Mouse (Mus musculus) CH12.LX (cell line): ENCODE data around the gene Cog1.

Experiments used
- CHD1 ChIP-seq: IDR thresholded peaks from 2 replicates; pipeline ENCODE4 v1.6.1; 2012; ENCODE audit warnings: low read depth, low read length, improper control_type of control experiment, inconsistent platforms
- CHD2 ChIP-seq: IDR thresholded peaks from 2 replicates; pipeline ENCODE4 v1.6.1; 2011; ENCODE audit warnings: low read length, improper control_type of control experiment
- CTCF ChIP-seq, 2 experiments: IDR thresholded peaks in 1 of 2; conservative IDR thresholded peaks in 1 of 2; 2 replicates each; pipeline ENCODE4 v1.5.1; 2011 to 2012; ENCODE audit warnings: low read depth in 2 of 2, low read length in 2 of 2, improper control_type of control experiment in 1 of 2, inconsistent platforms in 1 of 2, mild to moderate bottlenecking in 1 of 2, moderate library complexity in 1 of 2
- ELF1 ChIP-seq: IDR thresholded peaks from 2 replicates; pipeline ENCODE4 v1.6.1; 2014; ENCODE audit warnings: low read depth, mild to moderate bottlenecking, inconsistent platforms, low read length, improper control_type of control experiment
- EP300 ChIP-seq: IDR thresholded peaks from 2 replicates; pipeline ENCODE4 v1.6.1; 2011; ENCODE audit warnings: low read length, improper control_type of control experiment
- JUND ChIP-seq: conservative IDR thresholded peaks from 2 replicates; pipeline ENCODE4 v1.6.1; 2011; ENCODE audit warnings: low read depth, low read length, improper control_type of control experiment
- MAX ChIP-seq: IDR thresholded peaks from 2 replicates; pipeline ENCODE4 v1.6.1; 2011; ENCODE audit warnings: low read length, improper control_type of control experiment
- MEF2A ChIP-seq: IDR thresholded peaks from 2 replicates; pipeline ENCODE4 v1.6.1; 2014; ENCODE audit warnings: low read depth, mild to moderate bottlenecking, inconsistent platforms, low read length, improper control_type of control experiment, borderline replicate concordance
- MYC ChIP-seq: IDR thresholded peaks from 2 replicates; pipeline ENCODE4 v1.6.1; 2011; ENCODE audit warnings: low read depth, mild to moderate bottlenecking, improper control_type of control experiment, low read length
- NRF1 ChIP-seq: IDR thresholded peaks from 2 replicates; pipeline ENCODE4 v1.6.1; 2014; ENCODE audit warnings: low read depth, mild to moderate bottlenecking, inconsistent platforms, low read length, improper control_type of control experiment, moderate library complexity
- POLR2A ChIP-seq: IDR thresholded peaks from 2 replicates; pipeline ENCODE4 v1.6.1; 2011; ENCODE audit warnings: low read depth, mild to moderate bottlenecking, improper control_type of control experiment, low read length
- TBP ChIP-seq: conservative IDR thresholded peaks from 2 replicates; pipeline ENCODE4 v1.6.1; 2011; ENCODE audit warnings: low read depth, low read length, improper control_type of control experiment
- UBTF ChIP-seq: IDR thresholded peaks from 2 replicates; pipeline ENCODE4 v1.6.1; 2012; ENCODE audit warnings: low read depth, mild to moderate bottlenecking, inconsistent platforms, low read length, improper control_type of control experiment, moderate library complexity

GRCm38 (mm10) chr11:113667122-113667521 lies 18.2 kb downstream of the Cog1 start:
- no peak for TF ChIP-seq CTCF (conservative IDR thresholded peaks at IDR 0.05 in 1 of 2, IDR thresholded peaks at IDR 0.05 in 1 of 2; ENCODE audit: low read depth in 2 of 2, low read length in 2 of 2)
- no peak for TF ChIP-seq MYC
- TF ChIP-seq MAX = no peak
- no peak for TF ChIP-seq CHD1
- TF ChIP-seq NRF1 = no peak
- TF ChIP-seq CHD2 = no peak
- no peak for TF ChIP-seq TBP
- no peak for TF ChIP-seq JUND
- no peak for TF ChIP-seq ELF1
- TF ChIP-seq POLR2A = no peak
- TF ChIP-seq UBTF = no peak
- no peak for TF ChIP-seq MEF2A
- TF ChIP-seq EP300 = no peak
